Comparison of ENCODE assay signal across 12 mouse cellular contexts in genomic region chr16:30739651-30740050, GRCm38 (mm10).
"Had no signal": no experiment of that assay in that cellular context is flagged by ENCODE, and none has a peak within 500 bp of the region (broad histone marks: within the 10 kb centered on the region; RNA-seq: fewer than 3 reads in every experiment).

No protein-coding gene starts in this region.

- H3K27me3 ChIP-seq: midbrain, embryonic 12.5 days; neural tube, embryonic 12.5 days had no signal

- H3K4me2 ChIP-seq: lung, embryonic 14.5 days; midbrain, embryonic 12.5 days; neural tube, embryonic 12.5 days had no signal

- H3K9me3 ChIP-seq: midbrain, embryonic 10.5 days; midbrain, embryonic 12.5 days; neural tube, embryonic 12.5 days had no signal

- H3K9ac ChIP-seq: lung, embryonic 14.5 days; midbrain, embryonic 12.5 days; neural tube, embryonic 12.5 days had no signal

- H3K36me3 ChIP-seq: midbrain, embryonic 10.5 days; midbrain, embryonic 12.5 days; neural tube, embryonic 12.5 days had no signal

- H3K4me3 ChIP-seq: midbrain, embryonic 10.5 days; midbrain, embryonic 12.5 days; neural tube, embryonic 12.5 days had no signal

- ATAC-seq: midbrain, embryonic 16.5 days had no signal

- DNase-seq: lung, adult 18-20 months; lung, embryonic 14.5 days; lung, postnatal 10 days; midbrain, embryonic 14.5 days; right cerebral cortex, postnatal 14 days; thymus, adult 18-20 months; thymus, postnatal 14 days; thymus, postnatal 36 days had no signal

- H3K27ac ChIP-seq: midbrain, embryonic 10.5 days; midbrain, embryonic 12.5 days; neural tube, embryonic 12.5 days had no signal
